Mouse (Mus musculus) megakaryocyte progenitor cell, adult 5-6 weeks (primary cell): ENCODE data around the gene Bsn. TPM values are rescaled to one million over a fixed set of nuclear protein-coding genes. Genes with fewer than 3 reads are reported as not detected.

Source experiments
- total RNA-seq, 2 experiments: library from RNA; stranded (forward) in 1 of 2; stranded (reverse) in 1 of 2; fragments of 157-497, 149-512 nt in 1 of 2; fragments of 200-1000 nt in 1 of 2; gene quantifications; 2 replicates each; pipeline versions ENCODE4 v1.2.3 to v1.2.4; 2015 to 2017

Gene Bsn
- total RNA-seq, 2 experiments from 2014 or later = 3.2 to 4.7 TPM

Other genes starting within 250 kb of the Bsn start
- gene Traip, start 240.2 kb downstream of the Bsn start, total RNA-seq (2015) = 10.1 and 11.3 TPM in 2 replicates
- 22.7 and 32.7 TPM in 2 replicates for gene Traip, start 240.2 kb downstream of the Bsn start, total RNA-seq (2017)
- 29.6 and 34.4 TPM in 2 replicates for gene Uba7, start 214.9 kb downstream of the Bsn start, total RNA-seq (2015)
- 30.1 and 34.7 TPM in 2 replicates for gene Uba7, start 214.9 kb downstream of the Bsn start, total RNA-seq (2017)
- gene Gm20661, start 207.3 kb downstream of the Bsn start, total RNA-seq (2015) = 0.49 TPM in 1 of 2 replicates, not detected in the other
- not detected in 2 replicates for gene Gm20661, start 207.3 kb downstream of the Bsn start, total RNA-seq (2017)
- 13.7 and 23.2 TPM in 2 replicates for gene Inka1, start 204.5 kb downstream of the Bsn start, total RNA-seq (2015)
- gene Inka1, start 204.5 kb downstream of the Bsn start, total RNA-seq (2017) = 18.2 and 22.6 TPM in 2 replicates
- gene Cdhr4, start 197.9 kb downstream of the Bsn start, total RNA-seq (2015) = 0.35 and 0.61 TPM in 2 replicates
- gene Cdhr4, start 197.9 kb downstream of the Bsn start, total RNA-seq (2017) = not detected in 2 replicates
- gene Gm20662, start 194.0 kb downstream of the Bsn start, total RNA-seq (2015) = not detected in 2 replicates
- 1.9 TPM in 1 of 2 replicates, not detected in the other for gene Gm20662, start 194.0 kb downstream of the Bsn start, total RNA-seq (2017)
- gene Ip6k1, start 187.9 kb downstream of the Bsn start, total RNA-seq (2015) = 12.5 and 19.1 TPM in 2 replicates
- 22.8 and 35.4 TPM in 2 replicates for gene Ip6k1, start 187.9 kb downstream of the Bsn start, total RNA-seq (2017)
- 7.4 and 11.7 TPM in 2 replicates for gene Gmppb, start 141.1 kb downstream of the Bsn start, total RNA-seq (2015)
- gene Gmppb, start 141.1 kb downstream of the Bsn start, total RNA-seq (2017) = 42.7 and 43.7 TPM in 2 replicates
- 1.3 TPM in 2 replicates for gene Amigo3, start 137.2 kb downstream of the Bsn start, total RNA-seq (2015)
- 2.0 and 2.6 TPM in 2 replicates for gene Amigo3, start 137.2 kb downstream of the Bsn start, total RNA-seq (2017)
- 0.46 and 3.1 TPM in 2 replicates for gene Mst1, start 109.9 kb downstream of the Bsn start, total RNA-seq (2015)
- 0.37 and 0.74 TPM in 2 replicates for gene Mst1, start 109.9 kb downstream of the Bsn start, total RNA-seq (2017)
- gene Rnf123, start 107.0 kb downstream of the Bsn start, total RNA-seq (2015) = 34.5 and 35.8 TPM in 2 replicates
- 18.8 and 34.8 TPM in 2 replicates for gene Rnf123, start 107.0 kb downstream of the Bsn start, total RNA-seq (2017)
- 45.9 and 64.3 TPM in 2 replicates for gene Apeh, start 95.8 kb downstream of the Bsn start, total RNA-seq (2015)
- 71.0 and 110 TPM in 2 replicates for gene Apeh, start 95.8 kb downstream of the Bsn start, total RNA-seq (2017)
- 16.1 and 16.5 TPM in 2 replicates for gene Dag1, start 73.6 kb upstream of the Bsn start, total RNA-seq (2015)
- 3.8 and 4.7 TPM in 2 replicates for gene Dag1, start 73.6 kb upstream of the Bsn start, total RNA-seq (2017)
- gene Nicn1, start 100.0 kb upstream of the Bsn start, total RNA-seq (2015) = 9.0 and 10.5 TPM in 2 replicates
- gene Nicn1, start 100.0 kb upstream of the Bsn start, total RNA-seq (2017) = 3.2 and 4.7 TPM in 2 replicates
- 0.37 and 0.85 TPM in 2 replicates for gene Amt, start 106.5 kb upstream of the Bsn start, total RNA-seq (2015)
- 1.1 and 1.2 TPM in 2 replicates for gene Amt, start 106.5 kb upstream of the Bsn start, total RNA-seq (2017)
- gene Rhoa, start 115.7 kb upstream of the Bsn start, total RNA-seq (2015) = 261 and 298 TPM in 2 replicates
- 265 and 283 TPM in 2 replicates for gene Rhoa, start 115.7 kb upstream of the Bsn start, total RNA-seq (2017)
- 12.8 and 13.2 TPM in 2 replicates for gene Tcta, start 115.8 kb upstream of the Bsn start, total RNA-seq (2015)
- 4.1 and 8.7 TPM in 2 replicates for gene Tcta, start 115.8 kb upstream of the Bsn start, total RNA-seq (2017)
- 2,374 and 2,432 TPM in 2 replicates for gene Gpx1, start 148.5 kb upstream of the Bsn start, total RNA-seq (2015)
- gene Gpx1, start 148.5 kb upstream of the Bsn start, total RNA-seq (2017) = 1,500 and 1,804 TPM in 2 replicates
- 108 and 145 TPM in 2 replicates for gene Usp4, start 157.5 kb upstream of the Bsn start, total RNA-seq (2015)
- gene Usp4, start 157.5 kb upstream of the Bsn start, total RNA-seq (2017) = 50.9 and 55.0 TPM in 2 replicates
- 0.49 TPM in 1 of 2 replicates, not detected in the other for gene 1700102P08Rik, start 202.4 kb upstream of the Bsn start, total RNA-seq (2015)
- gene 1700102P08Rik, start 202.4 kb upstream of the Bsn start, total RNA-seq (2017) = 0.46 TPM in 1 of 2 replicates, not detected in the other
- gene Ccdc36, start 238.1 kb upstream of the Bsn start, total RNA-seq (2015) = 0.20 and 0.49 TPM in 2 replicates
- gene Ccdc36, start 238.1 kb upstream of the Bsn start, total RNA-seq (2017) = 0.54 and 0.74 TPM in 2 replicates
- not detected in 2 replicates for gene BC048562, start 246.1 kb upstream of the Bsn start, total RNA-seq (2015)
- gene BC048562, start 246.1 kb upstream of the Bsn start, total RNA-seq (2017) = not detected in 2 replicates